Mouse (Mus musculus) lung, postnatal 0 days (tissue): ENCODE results near the gene Fn1. TPM values are rescaled to one million over a fixed set of nuclear protein-coding genes. Genes with fewer than 3 reads are reported as not detected.

Experiments used
- ATAC-seq: fragments of 200-750 bp; cut with Nextera tagmentation; 2 replicates; pipeline ENCODE4 v1.8.0; 2017; ENCODE audit warnings: moderate library complexity
- DNase-seq: peaks from one replicate; pipeline ENCODE4 v3.0.0-alpha.2; 2016; ENCODE audit warnings: low spot score
- H3K27ac ChIP-seq: fragments of 300-500 bp; sonication (generic); 2 replicates; pipeline ENCODE4 v1.5.1; 2014; ENCODE audit warnings: antibody characterized with exemption, mild to moderate bottlenecking, low read length, mixed read lengths
- H3K27me3 ChIP-seq: fragments of 300-500 bp; sonication (generic); replicated peaks from 2 replicates; pipeline ENCODE4 v1.6.1; 2014; ENCODE audit warnings: low read length, mixed read lengths; ENCODE audit not compliant: insufficient read depth
- H3K36me3 ChIP-seq: fragments of 300-500 bp; sonication (generic); 2 replicates; pipeline ENCODE4 v1.6.1; 2014; ENCODE audit warnings: low read length, mixed read lengths; ENCODE audit not compliant: insufficient read depth
- H3K4me1 ChIP-seq: fragments of 300-500 bp; sonication (generic); 2 replicates; pipeline ENCODE4 v1.6.1; 2014; ENCODE audit warnings: antibody characterized with exemption, low read depth, low read length, mixed read lengths; ENCODE audit not compliant: insufficient read depth
- H3K4me2 ChIP-seq: fragments of 300-500 bp; sonication (generic); replicated peaks from 2 replicates; pipeline ENCODE4 v1.6.1; 2014; ENCODE audit warnings: low read depth, mild to moderate bottlenecking, low read length, moderate library complexity, mixed read lengths
- H3K4me3 ChIP-seq: fragments of 300-500 bp; sonication (generic); 2 replicates; pipeline ENCODE4 v1.5.1; 2014; ENCODE audit warnings: low read depth, low read length
- H3K9ac ChIP-seq: fragments of 300-500 bp; sonication (generic); replicated peaks from 2 replicates; pipeline ENCODE4 v1.6.1; 2014; ENCODE audit warnings: low read depth, mild to moderate bottlenecking
- H3K9me3 ChIP-seq: fragments of 300-500 bp; sonication (generic); 2 replicates; pipeline ENCODE4 v1.6.1; 2016; ENCODE audit warnings: low read length, mixed read lengths
- CTCF ChIP-seq: IDR thresholded peaks from 2 replicates; pipeline ENCODE4 v1.5.1; 2016; ENCODE audit warnings: antibody characterized with exemption, mild to moderate bottlenecking
- EP300 ChIP-seq: IDR thresholded peaks from 2 replicates; pipeline ENCODE4 v1.6.1; 2016; ENCODE audit warnings: antibody characterized with exemption, mild to moderate bottlenecking, control low read depth
- WGBS: fragments of 180-500 bp; shearing (Covaris S2); extraction: QIAGEN DNeasy Blood & Tissue Kit; methylation state at CpG from one replicate; pipeline ENCODE4 v1.1.7; 2014; 5-methylcytosine and 5-hydroxymethylcytosine counted together
- polyA plus RNA-seq: library from polyadenylated mRNA; unstranded; fragments of >200 nt; fragmentation: Nextera tagmentation; extraction: Ambion mirVana; gene quantifications from 2 replicates; pipeline ENCODE4 v1.2.1, GENCODE M21; 2015

The Fn1 gene
- polyA plus RNA-seq, 1 experiment from 2014 or later, result 295 TPM

- Histone ChIP-seq H3K36me3 (peaks cover 3% of the 10 kb centered on the region; the same call in 1 of the 2 replicates), H3K27ac (no peak overlapping the region), H3K27me3 (no peaks in the 10 kb centered on the region), H3K4me3 (no peak overlapping the region), H3K9ac (no peak overlapping the region), H3K4me1 (no peaks in the 10 kb centered on the region), H3K9me3 (no peaks in the 10 kb centered on the region), H3K4me2 (no peak overlapping the region)
- ATAC-seq (no peak), DNase-seq (no peak)
- WGBS, result 57% methylated on average over 3 of the region's 3 CpGs
- no peak for TF ChIP-seq EP300
- TF ChIP-seq CTCF, result no peak
Measured at GRCm38 (mm10) chr1:71645999-71646398, 7.0 kb downstream of the Fn1 start.

GRCm38 (mm10) chr1:71645466-71645865 lies 7.5 kb downstream of the Fn1 start:
- Histone ChIP-seq H3K9ac (no peak overlapping the region), H3K4me3 (no peak overlapping the region), H3K4me1 (no peaks in the 10 kb centered on the region), H3K4me2 (no peak overlapping the region), H3K9me3 (no peaks in the 10 kb centered on the region), H3K27me3 (no peaks in the 10 kb centered on the region), H3K27ac (no peak overlapping the region), H3K36me3 (peaks cover 3% of the 10 kb centered on the region; the same call in 1 of the 2 replicates)
- 85% methylated on average over 13 of the region's 13 CpGs for WGBS
- DNase-seq (no peak), ATAC-seq (no peak)
- TF ChIP-seq CTCF (no peak), EP300 (no peak)

- H3K4me1 ChIP-seq, result no peaks in the 10 kb centered on the region
- no peak for ATAC-seq
- no peak overlapping the region for H3K9ac ChIP-seq
- WGBS, result 95% methylated on average over 10 of the region's 10 CpGs
- no peaks in the 10 kb centered on the region for H3K27me3 ChIP-seq
- H3K27ac ChIP-seq, result no peak overlapping the region
- no peaks in the 10 kb centered on the region for H3K9me3 ChIP-seq
- TF ChIP-seq CTCF (no peak), EP300 (no peak)
- H3K4me3 ChIP-seq, result no peak overlapping the region
- DNase-seq, result no peak
- H3K36me3 ChIP-seq, result peaks cover 3% of the 10 kb centered on the region; the same call in 1 of the 2 replicates
- H3K4me2 ChIP-seq, result no peak overlapping the region
Measured at GRCm38 (mm10) chr1:71642794-71643193, 10.2 kb downstream of the Fn1 start.

GRCm38 (mm10) chr1:71641206-71641605 lies 11.8 kb downstream of the Fn1 start:
- H3K4me1 ChIP-seq, result no peaks in the 10 kb centered on the region
- peaks cover 3% of the 10 kb centered on the region; the same call in 1 of the 2 replicates for H3K36me3 ChIP-seq
- no peaks in the 10 kb centered on the region for H3K27me3 ChIP-seq
- WGBS, result 89% methylated on average over 11 of the region's 11 CpGs
- no peak overlapping the region for H3K9ac ChIP-seq
- DNase-seq (no peak), ATAC-seq (no peak)
- H3K4me3 ChIP-seq, result no peak overlapping the region
- TF ChIP-seq CTCF (no peak), EP300 (no peak)
- H3K9me3 ChIP-seq, result no peaks in the 10 kb centered on the region
- H3K4me2 ChIP-seq, result no peak overlapping the region
- no peak overlapping the region for H3K27ac ChIP-seq

GRCm38 (mm10) chr1:71640157-71640556 lies 12.8 kb downstream of the Fn1 start:
- no peak for DNase-seq
- WGBS, result 93% methylated on average over 8 of the region's 8 CpGs
- no peaks in the 10 kb centered on the region for H3K4me1 ChIP-seq
- H3K9ac ChIP-seq, result no peak overlapping the region
- TF ChIP-seq CTCF (no peak), EP300 (no peak)
- no peak overlapping the region for H3K4me3 ChIP-seq
- ATAC-seq, result no peak
- no peaks in the 10 kb centered on the region for H3K9me3 ChIP-seq
- no peak overlapping the region for H3K4me2 ChIP-seq
- no peaks in the 10 kb centered on the region; the same call in 1 of the 2 replicates for H3K36me3 ChIP-seq
- H3K27me3 ChIP-seq, result no peaks in the 10 kb centered on the region
- no peak overlapping the region for H3K27ac ChIP-seq

GRCm38 (mm10) chr1:71636665-71637064 lies 16.3 kb downstream of the Fn1 start:
- Histone ChIP-seq H3K9me3 (no peaks in the 10 kb centered on the region), H3K9ac (no peak overlapping the region), H3K4me2 (no peak overlapping the region), H3K4me1 (no peaks in the 10 kb centered on the region), H3K27me3 (no peaks in the 10 kb centered on the region), H3K4me3 (no peak overlapping the region), H3K27ac (no peak overlapping the region), H3K36me3 (no peaks in the 10 kb centered on the region; the same call in 1 of the 2 replicates)
- DNase-seq (no peak), ATAC-seq (no peak)
- no peak for TF ChIP-seq EP300
- no peak for TF ChIP-seq CTCF
- WGBS, result 93% methylated on average over 4 of the region's 4 CpGs

GRCm38 (mm10) chr1:71636116-71636515 lies 16.9 kb downstream of the Fn1 start:
- no peaks in the 10 kb centered on the region for H3K9me3 ChIP-seq
- ATAC-seq, result no peak
- no peak for DNase-seq
- H3K27me3 ChIP-seq, result no peaks in the 10 kb centered on the region
- H3K27ac ChIP-seq, result no peak overlapping the region
- H3K4me3 ChIP-seq, result no peak overlapping the region
- no peak overlapping the region for H3K4me2 ChIP-seq
- 76% methylated on average over 5 of the region's 5 CpGs for WGBS
- no peak for TF ChIP-seq EP300
- TF ChIP-seq CTCF, result no peak
- H3K36me3 ChIP-seq, result no peaks in the 10 kb centered on the region; the same call in 1 of the 2 replicates
- no peaks in the 10 kb centered on the region for H3K4me1 ChIP-seq
- H3K9ac ChIP-seq, result no peak overlapping the region
